Comparison of ENCODE assay signal across 14 mouse cellular contexts in the genomic region with DNA sequence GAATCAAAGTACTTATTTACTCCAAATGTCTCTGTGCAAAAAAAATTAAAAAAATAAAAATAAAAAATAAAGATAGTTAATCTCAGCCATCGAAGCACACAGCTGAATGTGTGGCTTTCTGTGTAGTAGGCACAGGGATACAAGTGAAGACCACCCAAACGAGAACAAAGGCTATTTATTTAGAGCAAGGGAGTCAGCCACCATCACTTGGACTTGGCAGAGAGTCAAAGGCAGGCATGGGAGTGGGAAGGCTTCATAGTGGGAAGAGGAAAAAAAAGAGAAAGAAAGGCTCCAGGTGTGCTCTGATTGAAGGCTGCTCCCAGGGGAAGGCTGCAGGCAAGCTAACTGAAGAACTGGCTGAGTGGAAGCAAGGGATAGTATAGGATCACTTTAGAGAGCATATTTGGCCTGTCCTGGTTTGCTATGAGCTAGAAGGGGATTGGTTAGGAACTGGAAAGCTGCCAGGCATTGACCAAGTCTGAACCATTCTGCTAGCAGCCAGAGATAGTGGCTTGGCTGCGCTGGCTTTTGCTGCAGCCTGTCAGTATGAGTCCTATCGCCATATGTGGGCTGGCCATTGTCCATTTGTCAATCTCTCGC. TPM values are rescaled to one million over a fixed set of nuclear protein-coding genes. Genes with fewer than 3 reads are reported as not detected.
DNase-seq lines count a peak whose midpoint lies in the region; ATAC-seq and TF ChIP-seq lines count a peak whose summit lies in the region.
"Had no signal": no experiment of that assay in that cellular context is flagged by ENCODE, and none has a peak within 500 bp of the region (broad histone marks: within the 10 kb centered on the region; RNA-seq: fewer than 3 reads in every experiment).

No protein-coding gene starts in this region.

- H3K36me3 ChIP-seq in lung, embryonic 14.5 days (ENCODE audit: insufficient read depth) = no peaks in the 10 kb centered on the region
- no peaks in the 10 kb centered on the region for H3K36me3 ChIP-seq in hindbrain, embryonic 13.5 days
- no peaks in the 10 kb centered on the region for H3K36me3 ChIP-seq in neural tube, embryonic 15.5 days
- H3K36me3 ChIP-seq: G1E; liver, embryonic 12.5 days had no signal

- H3K4me3 ChIP-seq in lung, embryonic 14.5 days (ENCODE audit: low read depth, low read length) = no peak overlapping the region
- no peak overlapping the region for H3K4me3 ChIP-seq in lung, adult 2 months (replicated peaks; ENCODE audit: extremely low read depth, low read depth, low read length)
- no peak overlapping the region for H3K4me3 ChIP-seq in hindbrain, embryonic 13.5 days
- no peak overlapping the region for H3K4me3 ChIP-seq in neural tube, embryonic 15.5 days (replicated peaks)
- H3K4me3 ChIP-seq: erythroblast, embryonic 14.5 days; liver, embryonic 12.5 days had no signal

- H3K4me2 ChIP-seq in lung, embryonic 14.5 days = no peak overlapping the region
- no peak overlapping the region for H3K4me2 ChIP-seq in hindbrain, embryonic 13.5 days
- H3K4me2 ChIP-seq in neural tube, embryonic 15.5 days = no peak overlapping the region
- H3K4me2 ChIP-seq: liver, embryonic 12.5 days had no signal

- TF ChIP-seq CTCF in lung, embryonic 14.5 days (IDR thresholded peaks at IDR 0.05; ENCODE audit: low read depth) = no peak
- TF ChIP-seq CTCF in lung, adult 2 months (IDR thresholded peaks at IDR 0.05; ENCODE audit: insufficient read depth, low read length) = no peak

- peak; percentile 49 for DNase-seq in cerebellum, adult 11-12 months
- DNase-seq in cerebellum, postnatal 36 days = no peak
- peak; percentile 73 for DNase-seq in lung, embryonic 14.5 days
- no peak for DNase-seq in lung, adult 2 months
- DNase-seq in kidney, postnatal 14 days = no peak
- DNase-seq in kidney, adult 18-20 months = no peak
- DNase-seq: gastrocnemius, postnatal 25 days; lung, postnatal 4 days; right cerebral cortex, postnatal 25 days had no signal

- no peaks in the 10 kb centered on the region for H3K9me3 ChIP-seq in lung, embryonic 14.5 days (ENCODE audit: low read depth, low read length)
- no peaks in the 10 kb centered on the region for H3K9me3 ChIP-seq in hindbrain, embryonic 13.5 days
- no peaks in the 10 kb centered on the region for H3K9me3 ChIP-seq in neural tube, embryonic 15.5 days (replicated peaks)
- H3K9me3 ChIP-seq: G1E; liver, embryonic 12.5 days had no signal

- peaks cover 26% of the 10 kb centered on the region for H3K27me3 ChIP-seq in lung, embryonic 14.5 days (ENCODE audit: insufficient read depth, low read length)
- H3K27me3 ChIP-seq in hindbrain, embryonic 13.5 days = peaks cover 3% of the 10 kb centered on the region; the same call in 1 of the 2 replicates
- H3K27me3 ChIP-seq in neural tube, embryonic 15.5 days (replicated peaks) = 0 out of 2 replicates have a peak, but pooled peaks cover 4% of the 10 kb centered on the region

- no peak overlapping the region for H3K27ac ChIP-seq in lung, embryonic 14.5 days (ENCODE audit: low read depth)
- peak overlapping the region; percentile 72 for H3K27ac ChIP-seq in hindbrain, embryonic 13.5 days
- H3K27ac ChIP-seq in neural tube, embryonic 15.5 days (replicated peaks) = peak overlapping the region; percentile 42; the same call in 1 of the 2 replicates
- H3K27ac ChIP-seq: liver, embryonic 12.5 days had no signal

- 28% methylated on average over 5 of the region's 5 CpGs for WGBS in lung, embryonic 14.5 days
- WGBS in lung, adult 2 months = 53% methylated on average over 5 of the region's 5 CpGs
- 25% methylated on average over 5 of the region's 5 CpGs for WGBS in hindbrain, embryonic 13.5 days
- WGBS in neural tube, embryonic 15.5 days = 33% methylated on average over 5 of the region's 5 CpGs

- peak; percentile 38; the same call in 1 of the 2 replicates for ATAC-seq in lung, embryonic 14.5 days (ENCODE audit: insufficient read depth)
- ATAC-seq in hindbrain, embryonic 13.5 days (ENCODE audit: low FRiP score) = peak; percentile 74
- ATAC-seq in neural tube, embryonic 15.5 days (ENCODE audit: low FRiP score) = peak; percentile 54
- ATAC-seq: liver, embryonic 12.5 days had no signal

- TF ChIP-seq POLR2A in lung, adult 2 months (IDR thresholded peaks at IDR 0.05; ENCODE audit: borderline replicate concordance, extremely low read depth, low read depth, low read length) = no peak

- H3K4me1 ChIP-seq in lung, embryonic 14.5 days (ENCODE audit: insufficient read depth) = no peaks in the 10 kb centered on the region
- H3K4me1 ChIP-seq in lung, adult 2 months (ENCODE audit: control insufficient read depth, insufficient read depth, low read length) = no peaks in the 10 kb centered on the region
- peaks cover 20% of the 10 kb centered on the region for H3K4me1 ChIP-seq in hindbrain, embryonic 13.5 days (replicated peaks)
- H3K4me1 ChIP-seq in neural tube, embryonic 15.5 days = peaks cover 15% of the 10 kb centered on the region
- H3K4me1 ChIP-seq: liver, embryonic 12.5 days had no signal

- no peak overlapping the region for H3K9ac ChIP-seq in lung, embryonic 14.5 days
- no peak overlapping the region for H3K9ac ChIP-seq in hindbrain, embryonic 13.5 days
- no peak overlapping the region for H3K9ac ChIP-seq in neural tube, embryonic 15.5 days (replicated peaks)
- H3K9ac ChIP-seq: liver, embryonic 12.5 days had no signal

RNA-seq across cellular contexts. Expression of gene 9030612E09Rik, which starts 5.9 kb away (rescaled TPM):
- 0.30 TPM in 1 of 2 replicates, not detected in the other for polyA plus RNA-seq in lung, embryonic 14.5 days (2014; fragmentation: Nextera tagmentation; extraction: Ambion mirVana)
- polyA plus RNA-seq in lung, adult 2 months (2012; rRNA removed) = 0.18 and 0.36 TPM in 2 replicates
- 2.7 and 2.8 TPM in 2 replicates for polyA plus RNA-seq in hindbrain, embryonic 13.5 days (2015; fragmentation: Nextera tagmentation; extraction: Ambion mirVana)
- polyA plus RNA-seq in neural tube, embryonic 15.5 days (2015; fragmentation: Nextera tagmentation; extraction: Ambion mirVana) = 1.4 and 1.5 TPM in 2 replicates
- polyA plus RNA-seq: erythroblast, embryonic 14.5 days; G1E; liver, embryonic 12.5 days had no signal

RNA-seq across cellular contexts. Expression of gene Sobp, which starts 6.1 kb away (rescaled TPM):
- polyA plus RNA-seq in lung, embryonic 14.5 days (2014; fragmentation: Nextera tagmentation; extraction: Ambion mirVana) = 0.46 and 0.66 TPM in 2 replicates
- polyA plus RNA-seq in lung, adult 2 months (2012; rRNA removed) = 0.75 and 1.2 TPM in 2 replicates
- 12.2 and 13.2 TPM in 2 replicates for polyA plus RNA-seq in hindbrain, embryonic 13.5 days (2015; fragmentation: Nextera tagmentation; extraction: Ambion mirVana)
- 7.7 and 10.0 TPM in 2 replicates for polyA plus RNA-seq in neural tube, embryonic 15.5 days (2015; fragmentation: Nextera tagmentation; extraction: Ambion mirVana)
- polyA plus RNA-seq: erythroblast, embryonic 14.5 days; G1E had no signal

RNA-seq across cellular contexts. Expression of gene Pdss2, which starts 40.9 kb away (rescaled TPM):
- 10.6 and 11.5 TPM in 2 replicates for polyA plus RNA-seq in lung, embryonic 14.5 days (2014; fragmentation: Nextera tagmentation; extraction: Ambion mirVana)
- 5.6 and 6.4 TPM in 2 replicates for polyA plus RNA-seq in lung, adult 2 months (2012; rRNA removed)
- polyA plus RNA-seq in hindbrain, embryonic 13.5 days (2015; fragmentation: Nextera tagmentation; extraction: Ambion mirVana) = 16.0 and 17.4 TPM in 2 replicates
- 16.1 and 16.8 TPM in 2 replicates for polyA plus RNA-seq in neural tube, embryonic 15.5 days (2015; fragmentation: Nextera tagmentation; extraction: Ambion mirVana)

Comparison
In these comparisons a context has a peak if more than half of its experiments do, and no peak if none do; other contexts are left out.
1. DNase-seq: peak in cerebellum, adult 11-12 months (single experiment) and lung, embryonic 14.5 days (single experiment); none in cerebellum, postnatal 36 days (0 of 2), lung, adult 2 months (single experiment), kidney, postnatal 14 days (single experiment) and kidney, adult 18-20 months (single experiment).
2. Peak in every context shown above with its lines, with median percentiles within 50 percentile points of each other: ATAC-seq.